In genomic region chr19:22916643-22917344, GRCm38 (mm10) we compare ENCODE assay signal across 7 mouse cellular contexts.
DNase-seq lines count a peak whose midpoint lies in the region; ATAC-seq and TF ChIP-seq lines count a peak whose summit lies in the region.

No protein-coding gene starts in this region.

- ATAC-seq in intestine, postnatal 0 days = peak; percentile 82
- peak; percentile 22; the same call in 1 of the 2 replicates for ATAC-seq in megakaryocyte-erythroid progenitor cell, adult 5-6 weeks (replicated peaks; ENCODE audit: low FRiP score, low TSS enrichment, poor library complexity, severe bottlenecking)

- H3K4me3 ChIP-seq in intestine, postnatal 0 days (ENCODE audit: low read depth, low read length) = no peak overlapping the region
- H3K4me3 ChIP-seq in spleen, adult 2 months (ENCODE audit: extremely low read depth, insufficient read depth, insufficient read length) = no peak overlapping the region

- WGBS in intestine, postnatal 0 days = 40% methylated on average over 18 of the region's 18 CpGs
- WGBS in spleen, adult 2 months = 48% methylated on average over 18 of the region's 18 CpGs

- intact Hi-C loops in left cerebral cortex, postnatal 14 days (cut with DNase I) = loop anchor here (1.0 kb wide), 1 partner anchor 218 kb away; no protein-coding TSS in a partner anchor

- TF ChIP-seq POLR2A in spleen, adult 2 months (IDR thresholded peaks at IDR 0.05; ENCODE audit: low read depth, low read length) = no peak

- H3K9me3 ChIP-seq in intestine, postnatal 0 days (ENCODE audit: control insufficient read depth) = no peaks in the 10 kb centered on the region

- H3K9ac ChIP-seq in intestine, postnatal 0 days (ENCODE audit: low read depth, low read length) = no peak overlapping the region

- no peaks in the 10 kb centered on the region for H3K4me1 ChIP-seq in intestine, postnatal 0 days (replicated peaks; ENCODE audit: control insufficient read depth, insufficient read depth, low read length)
- H3K4me1 ChIP-seq in spleen, adult 2 months (ENCODE audit: control insufficient read depth, insufficient read depth, insufficient read length) = no peaks in the 10 kb centered on the region

- no peak for TF ChIP-seq CTCF in intestine, postnatal 0 days (IDR thresholded peaks at IDR 0.05; ENCODE audit: low read depth)
- TF ChIP-seq CTCF in spleen, adult 2 months (IDR thresholded peaks at IDR 0.05; ENCODE audit: extremely low read depth, insufficient read depth, insufficient read length, insufficient replicate concordance) = no peak

- H3K27me3 ChIP-seq in intestine, postnatal 0 days (replicated peaks; ENCODE audit: control insufficient read depth, insufficient read depth, low read length) = no peaks in the 10 kb centered on the region
- H3K27me3 ChIP-seq in spleen, adult 2 months (ENCODE audit: control insufficient read depth, insufficient read depth, low read length) = no peaks in the 10 kb centered on the region

- peak overlapping the region; percentile 66 for H3K27ac ChIP-seq in intestine, postnatal 0 days (ENCODE audit: low read depth, low read length)
- peak overlapping the region; percentile 39; the same call in 1 of the 2 replicates for H3K27ac ChIP-seq in spleen, adult 2 months (ENCODE audit: insufficient read depth, low read length)

- peak; percentile 97 for DNase-seq in adrenal gland, postnatal 14 days
- peak; percentile 35 for DNase-seq in embryo, embryonic 11 days
- peak; percentile 42 for DNase-seq in gonadal fat pad, adult 2 months (ENCODE audit: low read depth)
- peak; percentile 94 to 98 for DNase-seq in left cerebral cortex, postnatal 14 days (ENCODE audit: low spot score in 2 of 2)
- DNase-seq in spleen, adult 2 months (ENCODE audit: low read depth in 1 of 2, low spot score in 2 of 2) = peak in 1 of 2 experiments; percentile 31

- H3K36me3 ChIP-seq in intestine, postnatal 0 days (ENCODE audit: control insufficient read depth, insufficient read depth) = no peaks in the 10 kb centered on the region
- H3K36me3 ChIP-seq in spleen, adult 2 months (ENCODE audit: control insufficient read depth, insufficient read depth, low read length) = no peaks in the 10 kb centered on the region

- peak overlapping the region; percentile 60 for H3K4me2 ChIP-seq in intestine, postnatal 0 days (replicated peaks; ENCODE audit: low read depth)
